Mouse (Mus musculus) C2C12 (cell line): ENCODE data around the gene Ehmt2.

Experiments
- CTCF ChIP-seq: IDR thresholded peaks from one replicate; pipeline ENCODE4 v1.5.1; 2011; ENCODE audit not compliant: control insufficient read depth, insufficient read depth, insufficient read length
- MAX ChIP-seq: IDR thresholded peaks from one replicate; pipeline ENCODE4 v1.6.1; 2011; ENCODE audit warnings: mild to moderate bottlenecking, control low read depth
- MYOD1 ChIP-seq: IDR thresholded peaks from one replicate; pipeline ENCODE4 v1.6.1; 2011; ENCODE audit warnings: low read depth; ENCODE audit not compliant: control insufficient read depth, insufficient read length
- MYOG ChIP-seq: IDR thresholded peaks from one replicate; pipeline ENCODE4 v1.6.1; 2011; ENCODE audit not compliant: control insufficient read depth, insufficient read length; ENCODE audit errors: extremely low read depth
- USF1 ChIP-seq: IDR thresholded peaks from one replicate; pipeline ENCODE4 v1.6.1; 2011; ENCODE audit warnings: low read depth, mild to moderate bottlenecking, control low read depth, moderate library complexity

GRCm38 (mm10) chr17:34911945-34912351 is 13.7 kb downstream of the Ehmt2 start:
- TF ChIP-seq MYOD1 (no peak), CTCF (peak; percentile 92), MYOG (no peak), USF1 (no peak), MAX (no peak)
